Mouse (Mus musculus): ENCODE results near the gene Ttc8. TPM values are rescaled to one million over a fixed set of nuclear protein-coding genes. Genes with fewer than 3 reads are reported as not detected.

Ttc8 gene
- polyA plus RNA-seq, 1 experiment from 2014 or later: 39.2 TPM

DNA sequence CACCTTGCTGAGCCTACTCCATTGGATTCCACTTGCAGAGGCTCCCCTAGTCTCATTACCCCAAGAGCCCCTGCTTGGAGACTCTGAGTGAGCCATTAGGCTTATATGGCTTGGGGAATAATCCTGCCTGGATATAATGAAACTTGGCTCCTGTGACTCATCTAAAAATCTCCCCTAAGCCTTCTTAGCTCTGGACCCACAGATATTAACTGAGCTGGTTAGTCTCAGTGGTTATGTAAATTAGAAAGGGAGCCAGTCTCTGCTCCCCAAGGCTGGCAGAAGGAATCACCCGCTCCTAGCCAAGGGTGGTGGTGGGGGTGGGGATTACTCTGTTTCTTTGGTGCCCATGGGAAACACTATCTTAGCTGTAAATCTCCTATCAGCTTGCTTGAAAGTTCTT, 109.6 kb downstream of the Ttc8 start:
- Histone ChIP-seq H3K9me3 (ENCODE audit: control insufficient read depth, low read length) (no peaks in the 10 kb centered on the region), H3K27ac (ENCODE audit: low read length) (peak overlapping the region; percentile 10), H3K36me3 (ENCODE audit: control insufficient read depth, insufficient read depth) (no peaks in the 10 kb centered on the region), H3K27me3 (replicated peaks; ENCODE audit: control insufficient read depth, insufficient read depth, low read length) (no peaks in the 10 kb centered on the region), H3K4me3 (replicated peaks; ENCODE audit: low read length) (no peak overlapping the region), H3K9ac (replicated peaks; ENCODE audit: low read depth, low read length) (no peak overlapping the region), H3K4me1 (replicated peaks; ENCODE audit: control insufficient read depth, insufficient read depth, low read length) (peaks cover 21% of the 10 kb centered on the region), H3K4me2 (ENCODE audit: low read length) (no peak overlapping the region)
- ATAC-seq: no peak
- 57% methylated on average over 1 of the region's 1 CpGs for WGBS

Other genes starting within 250 kb of the Ttc8 start
- 5.4 and 5.5 TPM in 2 replicates for gene Ptpn21, start 183.2 kb upstream of the Ttc8 start, polyA plus RNA-seq (2015; fragmentation: Nextera tagmentation; extraction: Ambion mirVana)
- 127 and 136 TPM in 2 replicates for gene Zc3h14, start 173.6 kb upstream of the Ttc8 start, polyA plus RNA-seq (2015; fragmentation: Nextera tagmentation; extraction: Ambion mirVana)
- gene Eml5, start 19.1 kb upstream of the Ttc8 start, polyA plus RNA-seq (2015; fragmentation: Nextera tagmentation; extraction: Ambion mirVana): 16.1 and 25.6 TPM in 2 replicates